Mouse (Mus musculus) heart, embryonic 11.5 days (tissue): ENCODE measurements around the gene Bud31. TPM values are rescaled to one million over a fixed set of nuclear protein-coding genes. Genes with fewer than 3 reads are reported as not detected.

Source experiments
- ATAC-seq: fragments of 200-750 bp; cut with Nextera tagmentation; replicated peaks from 2 replicates; pipeline ENCODE4 v1.8.0; 2017; ENCODE audit warnings: moderate library complexity; ENCODE audit not compliant: insufficient number of reproducible peaks, low FRiP score, low TSS enrichment
- H3K27ac ChIP-seq: fragments of 300-500 bp; sonication (generic); 2 replicates; pipeline ENCODE4 v1.5.1; 2014; ENCODE audit warnings: mild to moderate bottlenecking, low read depth, low read length
- H3K27me3 ChIP-seq: fragments of 300-500 bp; sonication (generic); 2 replicates; pipeline ENCODE4 v1.6.1; 2014; ENCODE audit warnings: mild to moderate bottlenecking, low read length, mixed read lengths; ENCODE audit not compliant: control insufficient read depth, insufficient read depth
- H3K36me3 ChIP-seq: fragments of 300-500 bp; sonication (generic); 2 replicates; pipeline ENCODE4 v1.6.1; 2014; ENCODE audit warnings: mild to moderate bottlenecking, low read length, moderate library complexity, mixed read lengths; ENCODE audit not compliant: control insufficient read depth, insufficient read depth
- H3K4me1 ChIP-seq: fragments of 300-500 bp; sonication (generic); 2 replicates; pipeline ENCODE4 v1.6.1; 2014; ENCODE audit warnings: low read length; ENCODE audit not compliant: control insufficient read depth, insufficient read depth
- H3K4me2 ChIP-seq: fragments of 300-500 bp; sonication (generic); 2 replicates; pipeline ENCODE4 v1.6.1; 2014; ENCODE audit warnings: mild to moderate bottlenecking, moderate library complexity
- H3K4me3 ChIP-seq: fragments of 300-500 bp; sonication (generic); 2 replicates; pipeline ENCODE4 v1.5.1; 2014; ENCODE audit warnings: low read depth, low read length
- H3K9ac ChIP-seq: fragments of 300-500 bp; sonication (generic); 2 replicates; pipeline ENCODE4 v1.6.1; 2014; ENCODE audit warnings: mild to moderate bottlenecking, low read depth, low read length, moderate library complexity
- H3K9me3 ChIP-seq: fragments of 300-500 bp; sonication (generic); replicated peaks from 2 replicates; pipeline ENCODE4 v1.6.1; 2016; ENCODE audit warnings: low read length; ENCODE audit not compliant: control insufficient read depth
- WGBS: fragments of 180-500 bp; shearing (Covaris S2); extraction: QIAGEN DNeasy Blood & Tissue Kit; methylation state at CpG from one replicate; pipeline ENCODE4 v1.1.7; 2014; ENCODE audit not compliant: insufficient replicate concordance; 5-methylcytosine and 5-hydroxymethylcytosine counted together
- polyA plus RNA-seq: library from polyadenylated mRNA; unstranded; fragments of >200 nt; fragmentation: Nextera tagmentation; extraction: Ambion mirVana; gene quantifications from 2 replicates; pipeline ENCODE4 v1.2.1, GENCODE M21; 2014

Bud31 gene
- polyA plus RNA-seq, 1 experiment from 2014 or later: 179 TPM

- peaks cover 21% of the 10 kb centered on the region for H3K36me3 ChIP-seq
- no peak for ATAC-seq
- WGBS: 79% methylated on average over 6 of the region's 6 CpGs
- no peak overlapping the region for H3K9ac ChIP-seq
- H3K4me2 ChIP-seq: no peak overlapping the region
- H3K9me3 ChIP-seq: no peaks in the 10 kb centered on the region
- no peaks in the 10 kb centered on the region for H3K27me3 ChIP-seq
- no peak overlapping the region for H3K27ac ChIP-seq
- no peak overlapping the region for H3K4me3 ChIP-seq
- 0 out of 2 replicates have a peak, but pooled peaks cover 5% of the 10 kb centered on the region for H3K4me1 ChIP-seq
Measured at GRCm38 (mm10) chr5:145110401-145110800, 29.8 kb upstream of the Bud31 start.

GRCm38 (mm10) chr5:145112566-145112965 lies 27.6 kb upstream of the Bud31 start:
- WGBS: 72% methylated on average over 8 of the region's 8 CpGs
- Histone ChIP-seq H3K9ac (no peak overlapping the region), H3K4me3 (no peak overlapping the region), H3K4me1 (peaks cover 8% of the 10 kb centered on the region; the same call in 1 of the 2 replicates), H3K9me3 (no peaks in the 10 kb centered on the region), H3K4me2 (no peak overlapping the region), H3K36me3 (peaks cover 8% of the 10 kb centered on the region), H3K27ac (no peak overlapping the region), H3K27me3 (no peaks in the 10 kb centered on the region)
- ATAC-seq: no peak

GRCm38 (mm10) chr5:145113416-145113815 lies 26.7 kb upstream of the Bud31 start:
- Histone ChIP-seq H3K27me3 (no peaks in the 10 kb centered on the region), H3K27ac (no peak overlapping the region), H3K4me1 (peaks cover 8% of the 10 kb centered on the region; the same call in 1 of the 2 replicates), H3K36me3 (peaks cover 3% of the 10 kb centered on the region), H3K4me3 (peak overlapping the region; percentile 79; the same call in 1 of the 2 replicates), H3K9ac (peak overlapping the region; percentile 80), H3K4me2 (peak overlapping the region; percentile 94), H3K9me3 (no peaks in the 10 kb centered on the region)
- WGBS: 25% methylated on average over 2 of the region's 2 CpGs
- ATAC-seq: no peak; the same call in 1 of the 2 replicates

GRCm38 (mm10) chr5:145114071-145114605 lies 26.0 kb upstream of the Bud31 start, which contains the start of gene Arpc1b:
Gene Arpc1b (plus strand): TSS chr5:145114215.
- Histone ChIP-seq H3K27me3 (no peaks in the 10 kb centered on the region), H3K27ac (0 out of 2 replicates have a peak within 1 kb of the TSS, but pooled peaks have one; percentile 35), H3K4me3 (peak within 1 kb of the TSS; percentile 79), H3K4me1 (peaks cover 8% of the 10 kb centered on the region; the same call in 1 of the 2 replicates), H3K9ac (peak within 1 kb of the TSS; percentile 80), H3K36me3 (no peaks in the 10 kb centered on the region), H3K9me3 (no peaks in the 10 kb centered on the region), H3K4me2 (peak within 1 kb of the TSS; percentile 94)
- WGBS: under 1% methylated on average over 49 of the region's 53 CpGs
- ATAC-seq: peak; percentile 79

GRCm38 (mm10) chr5:145114606-145115473 lies 25.3 kb upstream of the Bud31 start:
- peak; percentile 15; the same call in 1 of the 2 replicates for ATAC-seq
- 15% methylated on average over 40 of the region's 40 CpGs for WGBS
- Histone ChIP-seq H3K36me3 (peaks cover 3% of the 10 kb centered on the region; the same call in 1 of the 2 replicates), H3K9me3 (no peaks in the 10 kb centered on the region), H3K4me1 (peaks cover 8% of the 10 kb centered on the region; the same call in 1 of the 2 replicates), H3K27ac (0 out of 2 replicates have a peak overlapping the region, but pooled peaks have one; percentile 35), H3K4me2 (peak overlapping the region; percentile 94), H3K4me3 (peak overlapping the region; percentile 79), H3K9ac (peak overlapping the region; percentile 80), H3K27me3 (no peaks in the 10 kb centered on the region)

- Histone ChIP-seq H3K9ac (no peak overlapping the region), H3K4me1 (peaks cover 14% of the 10 kb centered on the region), H3K36me3 (peaks cover 3% of the 10 kb centered on the region; the same call in 1 of the 2 replicates), H3K4me3 (no peak overlapping the region), H3K27me3 (no peaks in the 10 kb centered on the region), H3K9me3 (no peaks in the 10 kb centered on the region), H3K27ac (0 out of 2 replicates have a peak overlapping the region, but pooled peaks have one; percentile 25), H3K4me2 (peak overlapping the region; percentile 31; the same call in 1 of the 2 replicates)
- no peak for ATAC-seq
- 91% methylated on average over 5 of the region's 5 CpGs for WGBS
Measured at GRCm38 (mm10) chr5:145115736-145116135, 24.4 kb upstream of the Bud31 start.

GRCm38 (mm10) chr5:145116316-145116715 lies 23.8 kb upstream of the Bud31 start:
- Histone ChIP-seq H3K27me3 (no peaks in the 10 kb centered on the region), H3K4me3 (no peak overlapping the region), H3K4me1 (peaks cover 15% of the 10 kb centered on the region), H3K4me2 (peak overlapping the region; percentile 31), H3K9ac (no peak overlapping the region), H3K36me3 (peaks cover 3% of the 10 kb centered on the region; the same call in 1 of the 2 replicates), H3K27ac (peak overlapping the region; percentile 58), H3K9me3 (no peaks in the 10 kb centered on the region)
- 40% methylated on average over 4 of the region's 4 CpGs for WGBS
- ATAC-seq: no peak

- 40% methylated on average over 10 of the region's 10 CpGs for WGBS
- H3K27ac ChIP-seq: peak overlapping the region; percentile 58
- H3K9me3 ChIP-seq: no peaks in the 10 kb centered on the region
- peaks cover 3% of the 10 kb centered on the region; the same call in 1 of the 2 replicates for H3K36me3 ChIP-seq
- no peaks in the 10 kb centered on the region for H3K27me3 ChIP-seq
- H3K4me1 ChIP-seq: peaks cover 17% of the 10 kb centered on the region
- H3K4me3 ChIP-seq: no peak overlapping the region
- peak overlapping the region; percentile 25; the same call in 1 of the 2 replicates for H3K4me2 ChIP-seq
- ATAC-seq: no peak
- H3K9ac ChIP-seq: no peak overlapping the region
Measured at GRCm38 (mm10) chr5:145116916-145117315, 23.2 kb upstream of the Bud31 start.
